Mouse (Mus musculus): ENCODE data around the gene Zfp185. TPM values are rescaled to one million over a fixed set of nuclear protein-coding genes. Genes with fewer than 3 reads are reported as not detected.
A peak's percentile ranks its signal among the peaks of the same experiment; 100 is the strongest.
"Not testable (repeated sequence)": the region's sequence is repeated elsewhere in the genome, so short reads cannot be mapped to it uniquely, and the experiment has no call there.

The Zfp185 gene
- polyA plus RNA-seq, 1 experiment from 2014 or later: 8.7 TPM

DNA sequence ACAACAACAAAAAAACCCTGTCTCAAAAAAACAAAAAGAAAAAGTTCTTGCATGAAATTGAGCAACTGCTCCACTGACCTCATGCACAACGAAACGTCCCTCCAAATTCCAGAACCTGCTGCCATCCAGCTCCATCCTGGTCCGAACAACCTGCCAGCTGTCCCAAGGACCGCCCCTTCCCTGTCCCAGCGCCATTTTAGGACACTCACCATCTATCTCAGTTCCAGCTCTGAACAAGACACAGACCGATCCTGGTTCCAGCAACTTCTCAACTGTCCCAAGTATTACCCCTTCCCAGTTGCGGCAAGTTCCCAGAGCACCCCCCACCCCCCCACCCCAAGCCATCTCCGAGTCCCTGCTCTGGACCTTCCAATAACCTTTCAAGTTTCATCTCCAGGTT, 51.7 kb downstream of the Zfp185 start:
- H3K4me2 ChIP-seq (ENCODE audit: low read depth, low read length): no peak overlapping the region
- ATAC-seq (ENCODE audit: low read depth): no peak
- H3K9me3 ChIP-seq (ENCODE audit: control insufficient read depth, low read length): no peaks in the 10 kb centered on the region
- H3K27ac ChIP-seq (ENCODE audit: low read length): no peak overlapping the region
- WGBS: 79% methylated on average over 8 of the region's 8 CpGs
- no peaks in the 10 kb centered on the region for H3K4me1 ChIP-seq (replicated peaks; ENCODE audit: control insufficient read depth, insufficient read depth, low read length)
- no peak overlapping the region for H3K9ac ChIP-seq (ENCODE audit: low read length)
- no peaks in the 10 kb centered on the region for H3K36me3 ChIP-seq (ENCODE audit: control insufficient read depth, insufficient read depth, low read length)
- H3K4me3 ChIP-seq (ENCODE audit: low read length): no peak overlapping the region
- H3K27me3 ChIP-seq (ENCODE audit: control insufficient read depth, insufficient read depth, low read depth, low read length): no peaks in the 10 kb centered on the region; the same call in 1 of the 2 replicates

DNA sequence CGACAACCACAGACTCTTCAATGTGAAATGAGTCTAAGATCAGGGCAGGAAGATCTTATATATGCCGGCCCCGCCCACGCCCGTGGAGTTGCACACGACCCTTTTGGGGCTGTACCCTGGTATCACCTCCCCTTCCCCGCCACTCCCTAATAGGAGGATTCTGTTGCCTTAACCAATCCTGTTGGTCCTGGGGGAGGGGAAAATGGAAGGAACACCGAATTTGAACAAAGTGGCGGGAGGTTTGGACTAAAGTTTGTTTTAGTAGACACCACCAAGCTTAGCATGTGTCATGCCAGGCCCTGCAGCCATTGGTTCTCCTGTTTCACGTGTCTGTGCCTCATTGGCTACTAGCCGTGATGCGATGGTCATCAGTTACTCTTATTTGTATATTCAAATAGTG, 52.5 kb downstream of the Zfp185 start:
- Histone ChIP-seq H3K9ac (ENCODE audit: low read length) (no peak overlapping the region), H3K4me3 (ENCODE audit: low read length) (no peak overlapping the region), H3K36me3 (ENCODE audit: control insufficient read depth, insufficient read depth, low read length) (no peaks in the 10 kb centered on the region), H3K27ac (ENCODE audit: low read length) (no peak overlapping the region), H3K4me1 (replicated peaks; ENCODE audit: control insufficient read depth, insufficient read depth, low read length) (no peaks in the 10 kb centered on the region), H3K4me2 (ENCODE audit: low read depth, low read length) (no peak overlapping the region), H3K27me3 (ENCODE audit: control insufficient read depth, insufficient read depth, low read depth, low read length) (no peaks in the 10 kb centered on the region; the same call in 1 of the 2 replicates), H3K9me3 (ENCODE audit: control insufficient read depth, low read length) (no peaks in the 10 kb centered on the region)
- ATAC-seq (ENCODE audit: low read depth): no peak
- WGBS: 83% methylated on average over 12 of the region's 12 CpGs

DNA sequence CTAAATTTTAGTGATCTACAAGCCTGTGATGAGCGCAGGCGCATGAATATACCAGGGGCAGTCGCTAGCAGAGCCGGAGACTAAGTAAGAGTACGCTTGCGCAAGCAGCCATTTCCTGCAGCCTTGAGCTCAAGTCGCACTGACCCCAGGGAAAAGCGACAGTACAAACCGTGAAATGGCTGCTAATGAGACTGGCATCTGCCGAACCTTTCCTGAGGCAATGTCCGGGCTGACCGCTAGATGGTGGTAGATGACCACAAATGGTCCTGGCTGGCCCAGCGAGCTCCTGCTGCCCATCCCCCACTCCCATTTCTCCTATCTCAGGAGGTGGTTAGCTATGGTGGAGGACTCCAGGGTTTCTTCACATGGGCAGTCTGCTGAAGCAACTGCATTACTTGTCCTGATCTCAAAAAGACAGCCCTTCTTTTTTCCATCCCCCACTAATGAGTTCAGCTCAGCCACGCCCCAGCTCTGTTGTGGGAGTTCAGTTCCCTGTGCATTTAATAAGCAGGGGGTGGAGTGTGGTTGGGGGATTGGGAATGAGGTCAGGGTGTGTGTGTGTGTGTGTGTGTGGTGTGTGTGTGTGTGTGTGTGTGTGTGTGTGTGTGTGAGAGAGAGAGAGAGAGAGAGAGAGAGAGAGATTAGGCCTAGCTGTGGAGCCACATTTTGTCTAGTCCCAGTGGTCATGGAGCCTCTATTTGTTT, 66.9 kb downstream of the Zfp185 start:
- H3K27ac ChIP-seq (ENCODE audit: low read length): no peak overlapping the region
- no peak overlapping the region for H3K4me3 ChIP-seq (ENCODE audit: low read length)
- H3K27me3 ChIP-seq (ENCODE audit: control insufficient read depth, insufficient read depth, low read depth, low read length): no peaks in the 10 kb centered on the region
- H3K4me1 ChIP-seq (replicated peaks; ENCODE audit: control insufficient read depth, insufficient read depth, low read length): no peaks in the 10 kb centered on the region
- H3K9me3 ChIP-seq (ENCODE audit: control insufficient read depth, low read length): no peaks in the 10 kb centered on the region
- no peaks in the 10 kb centered on the region for H3K36me3 ChIP-seq (ENCODE audit: control insufficient read depth, insufficient read depth, low read length)
- H3K9ac ChIP-seq (ENCODE audit: low read length): 0 out of 2 replicates have a peak overlapping the region, but pooled peaks have one; percentile 32
- H3K4me2 ChIP-seq (ENCODE audit: low read depth, low read length): peak overlapping the region; percentile 37; the same call in 1 of the 2 replicates
- 13% methylated on average over 14 of the region's 14 CpGs for WGBS
- peak; percentile 96 for ATAC-seq (ENCODE audit: low read depth)

DNA sequence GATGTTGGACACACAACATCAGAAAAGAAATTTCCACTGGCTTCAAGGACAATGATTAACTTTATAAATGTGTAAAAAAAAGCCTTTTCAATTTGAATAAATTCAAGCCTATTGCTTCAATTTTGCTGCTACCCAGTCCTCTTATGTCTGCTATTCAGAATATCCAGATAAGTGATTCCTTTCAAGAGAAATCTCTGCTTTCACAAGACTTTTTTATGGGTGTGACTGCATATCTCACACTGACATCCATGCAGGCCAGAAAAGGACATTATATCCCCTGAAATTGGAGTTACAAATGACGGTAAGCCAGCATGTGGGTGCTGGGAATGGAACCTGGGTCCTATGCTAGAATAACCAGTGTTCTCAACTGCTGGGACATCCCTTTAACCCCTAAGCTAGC, 74.4 kb downstream of the Zfp185 start:
- H3K36me3 ChIP-seq (ENCODE audit: control insufficient read depth, insufficient read depth, low read length): no peaks in the 10 kb centered on the region
- WGBS: 73% methylated on average over 1 of the region's 1 CpGs
- no peak overlapping the region for H3K4me3 ChIP-seq (ENCODE audit: low read length)
- H3K4me2 ChIP-seq (ENCODE audit: low read depth, low read length): no peak overlapping the region
- H3K9ac ChIP-seq (ENCODE audit: low read length): no peak overlapping the region
- H3K27ac ChIP-seq (ENCODE audit: low read length): 0 out of 2 replicates have a peak overlapping the region, but pooled peaks have one; percentile 10
- no peaks in the 10 kb centered on the region for H3K9me3 ChIP-seq (ENCODE audit: control insufficient read depth, low read length)
- no peak for ATAC-seq (ENCODE audit: low read depth)
- H3K27me3 ChIP-seq (ENCODE audit: control insufficient read depth, insufficient read depth, low read depth, low read length): no peaks in the 10 kb centered on the region
- no peaks in the 10 kb centered on the region; the same call in 1 of the 2 replicates for H3K4me1 ChIP-seq (replicated peaks; ENCODE audit: control insufficient read depth, insufficient read depth, low read length)

DNA sequence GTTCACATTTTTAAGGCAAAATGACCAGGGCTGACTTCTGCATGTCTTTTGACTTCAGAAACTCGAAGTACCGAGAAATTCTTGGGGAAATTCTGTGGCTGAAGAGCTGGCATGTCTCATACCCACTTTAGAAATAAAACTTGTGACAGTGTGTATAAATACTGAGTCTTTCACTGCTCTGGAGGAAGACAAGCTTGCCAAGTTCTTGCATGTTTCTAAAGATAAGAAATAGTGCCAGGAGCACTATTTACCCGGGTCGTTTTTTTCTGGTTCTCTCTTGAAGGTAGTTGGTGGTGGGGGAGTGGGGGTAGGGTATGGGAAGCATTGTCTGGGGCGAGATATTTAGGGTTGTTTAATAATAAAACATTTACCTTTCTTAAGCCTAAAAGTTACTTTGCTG, 75.2 kb downstream of the Zfp185 start:
- Histone ChIP-seq H3K9ac (ENCODE audit: low read length) (no peak overlapping the region), H3K9me3 (ENCODE audit: control insufficient read depth, low read length) (no peaks in the 10 kb centered on the region), H3K27me3 (ENCODE audit: control insufficient read depth, insufficient read depth, low read depth, low read length) (no peaks in the 10 kb centered on the region), H3K4me3 (ENCODE audit: low read length) (no peak overlapping the region), H3K4me2 (ENCODE audit: low read depth, low read length) (no peak overlapping the region), H3K36me3 (ENCODE audit: control insufficient read depth, insufficient read depth, low read length) (no peaks in the 10 kb centered on the region), H3K4me1 (replicated peaks; ENCODE audit: control insufficient read depth, insufficient read depth, low read length) (no peaks in the 10 kb centered on the region; the same call in 1 of the 2 replicates), H3K27ac (ENCODE audit: low read length) (peak overlapping the region; percentile 53; the same call in 1 of the 2 replicates)
- peak; percentile 56 for ATAC-seq (ENCODE audit: low read depth)
- WGBS: 27% methylated on average over 5 of the region's 5 CpGs

DNA sequence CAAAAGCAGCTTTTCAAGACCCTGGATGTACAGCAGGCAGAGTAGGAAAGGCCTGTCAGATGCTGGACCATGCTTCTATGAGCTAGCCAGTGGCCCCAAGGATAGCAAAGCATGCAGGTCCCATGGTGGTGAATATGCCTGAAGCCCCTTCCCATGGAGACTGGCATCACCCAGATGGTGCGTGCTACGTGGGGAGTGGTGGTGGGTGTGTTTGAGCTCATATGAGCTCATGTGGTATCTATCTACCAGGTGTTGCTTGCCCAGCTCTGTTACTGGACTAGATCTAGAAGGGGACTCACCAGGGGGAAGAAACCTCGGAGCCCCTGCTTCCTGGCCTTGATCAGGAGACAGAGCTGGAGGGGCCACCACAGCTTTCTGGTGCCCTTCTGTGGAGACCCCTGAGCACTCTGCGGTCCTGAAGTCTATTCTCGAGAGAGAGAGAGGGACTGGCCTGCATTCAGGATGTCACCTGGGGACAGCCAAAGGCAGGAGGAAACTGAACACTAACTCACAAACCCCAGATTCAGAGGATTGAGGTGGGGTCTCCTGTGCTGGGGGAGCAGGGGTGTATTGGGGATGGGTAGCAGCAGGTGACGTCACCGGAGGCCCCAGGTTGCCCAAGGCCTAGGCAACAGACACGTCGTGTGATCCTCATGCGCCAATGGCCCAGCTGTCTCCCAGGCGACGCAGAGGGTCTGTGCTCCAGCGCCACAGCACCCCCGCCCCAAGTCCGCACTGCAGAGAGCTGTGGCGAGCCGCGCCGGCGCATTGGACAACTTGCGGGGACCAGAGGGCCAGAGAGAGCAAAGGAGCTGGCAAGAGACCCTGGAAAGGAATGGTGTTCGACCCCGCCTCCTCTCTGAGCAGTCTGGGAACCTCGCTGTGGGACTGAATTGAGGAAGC, 76.6 kb downstream of the Zfp185 start:
- Histone ChIP-seq H3K4me2 (ENCODE audit: low read depth, low read length) (peak overlapping the region; percentile 34), H3K27ac (ENCODE audit: low read length) (no peak overlapping the region), H3K9me3 (ENCODE audit: control insufficient read depth, low read length) (no peaks in the 10 kb centered on the region), H3K4me1 (replicated peaks; ENCODE audit: control insufficient read depth, insufficient read depth, low read length) (no peaks in the 10 kb centered on the region; the same call in 1 of the 2 replicates), H3K4me3 (ENCODE audit: low read length) (no peak overlapping the region; the same call in 1 of the 2 replicates), H3K27me3 (ENCODE audit: control insufficient read depth, insufficient read depth, low read depth, low read length) (no peaks in the 10 kb centered on the region), H3K9ac (ENCODE audit: low read length) (no peak overlapping the region), H3K36me3 (ENCODE audit: control insufficient read depth, insufficient read depth, low read length) (no peaks in the 10 kb centered on the region)
- ATAC-seq (ENCODE audit: low read depth): no peak
- WGBS: 36% methylated on average over 24 of the region's 24 CpGs

DNA sequence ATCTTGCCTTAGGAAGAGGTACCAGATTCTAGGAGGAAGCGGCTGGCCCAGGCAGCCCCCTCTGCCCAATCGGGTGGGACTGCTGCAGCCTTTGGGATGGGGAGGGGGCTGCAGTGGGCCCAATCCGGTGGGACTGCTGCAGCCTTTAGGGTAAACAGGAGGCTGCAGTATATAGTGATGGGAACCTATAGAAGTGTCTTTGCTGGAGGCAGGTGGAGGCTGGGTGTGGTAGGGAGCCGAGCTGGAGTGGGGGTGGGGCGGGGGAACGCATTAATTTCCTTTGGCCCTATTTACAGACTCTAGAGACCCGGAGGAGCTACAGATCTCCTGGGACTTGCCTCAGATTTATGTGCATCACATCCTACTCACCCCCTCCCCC, 77.3 kb downstream of the Zfp185 start, which contains the start of gene Pnma3:
Pnma3 (plus strand) TSS at position 373 of the 379 bp plus-strand sequence.
- Histone ChIP-seq H3K4me2 (ENCODE audit: low read depth, low read length) (peak within 1 kb of the TSS; percentile 34), H3K9ac (ENCODE audit: low read length) (no peak within 1 kb of the TSS), H3K4me3 (ENCODE audit: low read length) (no peak within 1 kb of the TSS; the same call in 1 of the 2 replicates), H3K36me3 (ENCODE audit: control insufficient read depth, insufficient read depth, low read length) (no peaks in the 10 kb centered on the region), H3K4me1 (replicated peaks; ENCODE audit: control insufficient read depth, insufficient read depth, low read length) (no peaks in the 10 kb centered on the region; the same call in 1 of the 2 replicates), H3K27me3 (ENCODE audit: control insufficient read depth, insufficient read depth, low read depth, low read length) (no peaks in the 10 kb centered on the region), H3K9me3 (ENCODE audit: control insufficient read depth, low read length) (no peaks in the 10 kb centered on the region), H3K27ac (ENCODE audit: low read length) (peak within 1 kb of the TSS; percentile 73)
- WGBS: 33% methylated on average over 7 of the region's 7 CpGs
- ATAC-seq (ENCODE audit: low read depth): no peak

DNA sequence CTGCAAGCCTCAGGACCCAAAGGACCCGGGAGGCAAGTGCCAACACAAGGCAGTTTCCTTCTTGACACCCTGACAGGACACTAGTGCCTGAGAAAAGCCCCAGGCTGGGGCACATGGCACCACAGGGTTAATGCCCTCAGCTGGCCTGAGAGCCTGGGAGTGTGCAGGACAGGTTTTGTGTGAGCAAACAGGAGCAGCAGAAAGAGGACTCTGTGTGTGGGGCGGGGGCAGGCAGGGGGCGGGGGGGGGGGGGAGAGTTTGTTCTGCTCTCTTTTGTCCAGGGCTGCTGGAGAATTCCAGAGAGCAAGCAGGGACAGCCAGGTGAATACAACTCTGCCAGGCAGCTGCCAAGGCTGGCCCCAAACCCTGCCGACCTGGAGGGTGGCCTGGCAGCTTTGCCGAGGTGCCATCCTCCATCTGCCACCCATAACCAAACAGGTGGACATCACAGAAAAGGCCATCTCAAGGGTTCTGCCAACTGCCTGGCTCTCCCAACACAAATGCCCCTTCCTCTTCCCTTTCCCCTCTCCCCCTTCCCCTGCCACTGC, 79.7 kb downstream of the Zfp185 start:
- H3K9ac ChIP-seq (ENCODE audit: low read length); H3K4me1 ChIP-seq (replicated peaks; ENCODE audit: control insufficient read depth, insufficient read depth, low read length); H3K4me2 ChIP-seq (ENCODE audit: low read depth, low read length); H3K4me3 ChIP-seq (ENCODE audit: low read length); H3K36me3 ChIP-seq (ENCODE audit: control insufficient read depth, insufficient read depth, low read length); H3K9me3 ChIP-seq (ENCODE audit: control insufficient read depth, low read length); H3K27ac ChIP-seq (ENCODE audit: low read length); H3K27me3 ChIP-seq (ENCODE audit: control insufficient read depth, insufficient read depth, low read depth, low read length): not testable (repeated sequence)
- no CpG with 5 or more reads among the region's 5 CpGs for WGBS
- peak; percentile 75 for ATAC-seq (ENCODE audit: low read depth)

Measured in lung, embryonic 16.5 days (tissue).